Mouse (Mus musculus) liver, embryonic 14.5 days (tissue): ENCODE results near the gene Dync2h1.

Source experiments
- CTCF ChIP-seq: IDR thresholded peaks from 2 replicates; pipeline ENCODE4 v1.5.1; 2016; ENCODE audit warnings: antibody characterized with exemption, low read depth, control low read depth
- EP300 ChIP-seq: IDR thresholded peaks from 2 replicates; pipeline ENCODE4 v1.6.1; 2016; ENCODE audit warnings: antibody characterized with exemption, low read depth

- peak; percentile 40; the same call in 1 of the 2 replicates for TF ChIP-seq CTCF
- TF ChIP-seq EP300, result no peak
These were observed 32.0 kb upstream of the Dync2h1 start for GRCm38 (mm10) chr9:7216240-7216639.
